Mouse (Mus musculus): ENCODE measurements around the gene March1. TPM values are rescaled to one million over a fixed set of nuclear protein-coding genes. Genes with fewer than 3 reads are reported as not detected.

The March1 gene
- polyA plus RNA-seq, 1 experiment from 2014 or later: 42.9 TPM

GRCm38 (mm10) chr8:66033651-66034050 is 416.0 kb downstream of the March1 start:
- Histone ChIP-seq H3K4me3 (replicated peaks) (no peak overlapping the region), H3K36me3 (no peaks in the 10 kb centered on the region), H3K27ac (replicated peaks) (no peak overlapping the region), H3K9ac (replicated peaks) (no peak overlapping the region), H3K4me1 (no peaks in the 10 kb centered on the region), H3K27me3 (replicated peaks) (no peaks in the 10 kb centered on the region), H3K9me3 (replicated peaks) (no peaks in the 10 kb centered on the region), H3K4me2 (no peak overlapping the region)
- 57% methylated on average over 3 of the region's 3 CpGs for WGBS
- no peak for ATAC-seq (ENCODE audit: low FRiP score)

- H3K4me1 ChIP-seq: no peaks in the 10 kb centered on the region
- 76% methylated on average over 3 of the region's 3 CpGs for WGBS
- no peaks in the 10 kb centered on the region for H3K36me3 ChIP-seq
- H3K27me3 ChIP-seq (replicated peaks): no peaks in the 10 kb centered on the region
- H3K9me3 ChIP-seq (replicated peaks): no peaks in the 10 kb centered on the region
- no peak overlapping the region for H3K9ac ChIP-seq (replicated peaks)
- H3K4me2 ChIP-seq: no peak overlapping the region
- H3K27ac ChIP-seq (replicated peaks): no peak overlapping the region
- no peak for ATAC-seq (ENCODE audit: low FRiP score)
- H3K4me3 ChIP-seq (replicated peaks): no peak overlapping the region
Observed at GRCm38 (mm10) chr8:66034429-66034828, 416.7 kb downstream of the March1 start.

- Histone ChIP-seq H3K27me3 (replicated peaks) (no peaks in the 10 kb centered on the region), H3K4me3 (replicated peaks) (no peak overlapping the region), H3K9ac (replicated peaks) (no peak overlapping the region), H3K27ac (replicated peaks) (no peak overlapping the region), H3K36me3 (no peaks in the 10 kb centered on the region), H3K9me3 (replicated peaks) (no peaks in the 10 kb centered on the region), H3K4me1 (no peaks in the 10 kb centered on the region), H3K4me2 (no peak overlapping the region)
- WGBS: 92% methylated on average over 3 of the region's 3 CpGs
- no peak for ATAC-seq (ENCODE audit: low FRiP score)
Observed at GRCm38 (mm10) chr8:66094152-66094551, 476.5 kb downstream of the March1 start.

- H3K4me2 ChIP-seq: no peak overlapping the region
- H3K9ac ChIP-seq (replicated peaks): no peak overlapping the region
- no peak overlapping the region for H3K4me3 ChIP-seq (replicated peaks)
- no peaks in the 10 kb centered on the region for H3K9me3 ChIP-seq (replicated peaks)
- no peak overlapping the region for H3K27ac ChIP-seq (replicated peaks)
- no peak for ATAC-seq (ENCODE audit: low FRiP score)
- H3K4me1 ChIP-seq: no peaks in the 10 kb centered on the region
- no peaks in the 10 kb centered on the region for H3K27me3 ChIP-seq (replicated peaks)
- no peaks in the 10 kb centered on the region for H3K36me3 ChIP-seq
- WGBS: 97% methylated on average over 1 of the region's 1 CpGs
Observed at GRCm38 (mm10) chr8:66098148-66098547, 480.4 kb downstream of the March1 start.

- H3K4me3 ChIP-seq (replicated peaks): no peak overlapping the region
Observed at GRCm38 (mm10) chr8:66119294-66119693, 501.6 kb downstream of the March1 start.

GRCm38 (mm10) chr8:66159648-66160047 is 541.9 kb downstream of the March1 start:
- Histone ChIP-seq H3K9me3 (replicated peaks) (no peaks in the 10 kb centered on the region), H3K27me3 (replicated peaks) (no peaks in the 10 kb centered on the region), H3K4me1 (no peaks in the 10 kb centered on the region), H3K9ac (replicated peaks) (no peak overlapping the region), H3K4me2 (no peak overlapping the region), H3K27ac (replicated peaks) (no peak overlapping the region), H3K4me3 (replicated peaks) (no peak overlapping the region), H3K36me3 (no peaks in the 10 kb centered on the region)
- no peak for ATAC-seq (ENCODE audit: low FRiP score)
- 87% methylated on average over 1 of the region's 1 CpGs for WGBS

More at GRCm38 (mm10) chr8:66119294-66119693, 501.6 kb downstream of the March1 start:
- WGBS: 42% methylated on average over 2 of the region's 2 CpGs
- peak; percentile 31; the same call in 1 of the 2 replicates for ATAC-seq (ENCODE audit: low FRiP score)
- H3K36me3 ChIP-seq: no peaks in the 10 kb centered on the region
- no peak overlapping the region for H3K27ac ChIP-seq (replicated peaks)
- no peak overlapping the region for H3K9ac ChIP-seq (replicated peaks)
- H3K4me1 ChIP-seq: no peaks in the 10 kb centered on the region
- no peaks in the 10 kb centered on the region for H3K9me3 ChIP-seq (replicated peaks)
- H3K27me3 ChIP-seq (replicated peaks): no peaks in the 10 kb centered on the region
- no peak overlapping the region for H3K4me2 ChIP-seq

- WGBS: 36% methylated on average over 1 of the region's 1 CpGs
- no peaks in the 10 kb centered on the region for H3K9me3 ChIP-seq (replicated peaks)
- H3K9ac ChIP-seq (replicated peaks): no peak overlapping the region
- H3K36me3 ChIP-seq: no peaks in the 10 kb centered on the region
- no peak overlapping the region for H3K4me2 ChIP-seq
- H3K4me3 ChIP-seq (replicated peaks): no peak overlapping the region
- no peak for ATAC-seq (ENCODE audit: low FRiP score)
- H3K27ac ChIP-seq (replicated peaks): no peak overlapping the region
- 0 out of 2 replicates have a peak, but pooled peaks cover 3% of the 10 kb centered on the region for H3K4me1 ChIP-seq
- no peaks in the 10 kb centered on the region for H3K27me3 ChIP-seq (replicated peaks)
Observed at GRCm38 (mm10) chr8:66166835-66167234, 549.1 kb downstream of the March1 start.

GRCm38 (mm10) chr8:66167405-66168173 is 549.9 kb downstream of the March1 start:
- H3K4me3 ChIP-seq (replicated peaks): no peak overlapping the region
- ATAC-seq (ENCODE audit: low FRiP score): no peak; the same call in 1 of the 2 replicates
- H3K9me3 ChIP-seq (replicated peaks): no peaks in the 10 kb centered on the region
- H3K27ac ChIP-seq (replicated peaks): no peak overlapping the region
- H3K36me3 ChIP-seq: no peaks in the 10 kb centered on the region
- no peak overlapping the region for H3K4me2 ChIP-seq
- WGBS: 80% methylated on average over 2 of the region's 2 CpGs
- no peak overlapping the region for H3K9ac ChIP-seq (replicated peaks)
- no peaks in the 10 kb centered on the region for H3K27me3 ChIP-seq (replicated peaks)
- 0 out of 2 replicates have a peak, but pooled peaks cover 3% of the 10 kb centered on the region for H3K4me1 ChIP-seq

GRCm38 (mm10) chr8:66179336-66179735 is 561.6 kb downstream of the March1 start:
- Histone ChIP-seq H3K27ac (replicated peaks) (no peak overlapping the region), H3K4me1 (peaks cover 12% of the 10 kb centered on the region), H3K9me3 (replicated peaks) (no peaks in the 10 kb centered on the region), H3K4me2 (no peak overlapping the region), H3K27me3 (replicated peaks) (no peaks in the 10 kb centered on the region), H3K36me3 (no peaks in the 10 kb centered on the region), H3K9ac (replicated peaks) (no peak overlapping the region), H3K4me3 (replicated peaks) (no peak overlapping the region)
- WGBS: 93% methylated on average over 1 of the region's 1 CpGs
- no peak for ATAC-seq (ENCODE audit: low FRiP score)

- Histone ChIP-seq H3K4me1 (peaks cover 12% of the 10 kb centered on the region), H3K27me3 (replicated peaks) (no peaks in the 10 kb centered on the region), H3K9ac (replicated peaks) (no peak overlapping the region), H3K4me3 (replicated peaks) (no peak overlapping the region), H3K27ac (replicated peaks) (no peak overlapping the region), H3K4me2 (no peak overlapping the region), H3K36me3 (no peaks in the 10 kb centered on the region), H3K9me3 (replicated peaks) (no peaks in the 10 kb centered on the region)
- WGBS: 76% methylated on average over 4 of the region's 4 CpGs
- ATAC-seq (ENCODE audit: low FRiP score): no peak
Observed at GRCm38 (mm10) chr8:66181265-66181664, 563.6 kb downstream of the March1 start.

- no peak overlapping the region for H3K4me3 ChIP-seq (replicated peaks)
- WGBS: 24% methylated on average over 3 of the region's 3 CpGs
Observed at GRCm38 (mm10) chr8:66182257-66182656, 564.6 kb downstream of the March1 start.

GRCm38 (mm10) chr8:66183454-66183853 is 565.8 kb downstream of the March1 start:
- whole genome bisulfite sequencing: 43% methylated on average over 2 of the region's 2 CpGs

More at GRCm38 (mm10) chr8:66182257-66182656, 564.6 kb downstream of the March1 start:
- ATAC-seq (ENCODE audit: low FRiP score): peak; percentile 65; the same call in 1 of the 2 replicates
- H3K9me3 ChIP-seq (replicated peaks): no peaks in the 10 kb centered on the region
- H3K36me3 ChIP-seq: no peaks in the 10 kb centered on the region
- no peak overlapping the region for H3K27ac ChIP-seq (replicated peaks)
- no peak overlapping the region for H3K4me2 ChIP-seq
- H3K4me1 ChIP-seq: peaks cover 12% of the 10 kb centered on the region
- H3K9ac ChIP-seq (replicated peaks): no peak overlapping the region
- H3K27me3 ChIP-seq (replicated peaks): no peaks in the 10 kb centered on the region

More at GRCm38 (mm10) chr8:66183454-66183853, 565.8 kb downstream of the March1 start:
- no peak overlapping the region for H3K4me2 ChIP-seq
- peak; percentile 53; the same call in 1 of the 2 replicates for ATAC-seq (ENCODE audit: low FRiP score)
- no peaks in the 10 kb centered on the region for H3K9me3 ChIP-seq (replicated peaks)
- H3K27me3 ChIP-seq (replicated peaks): no peaks in the 10 kb centered on the region
- H3K9ac ChIP-seq (replicated peaks): no peak overlapping the region
- H3K4me3 ChIP-seq (replicated peaks): no peak overlapping the region
- no peak overlapping the region for H3K27ac ChIP-seq (replicated peaks)
- H3K4me1 ChIP-seq: peaks cover 12% of the 10 kb centered on the region
- H3K36me3 ChIP-seq: no peaks in the 10 kb centered on the region

All from neural tube, embryonic 15.5 days (tissue).